Mouse (Mus musculus) liver, adult 2 months (tissue): ENCODE data around the gene Aplnr.

Experiments
- CTCF ChIP-seq: fragments of 200-500 bp; IDR thresholded peaks from 2 replicates; pipeline ENCODE4 v1.5.1; 2011; ENCODE audit warnings: low read depth, low read length, control low read depth
- POLR2A ChIP-seq: fragments of 200-500 bp; IDR thresholded peaks from 2 replicates; pipeline ENCODE4 v1.6.1; 2011; ENCODE audit warnings: low read length, control low read depth; ENCODE audit not compliant: insufficient read depth; ENCODE audit errors: extremely low read depth

GRCm38 (mm10) chr2:85163311-85164047, 27.5 kb downstream of the Aplnr start:
- TF ChIP-seq POLR2A, result no peak
- no peak for TF ChIP-seq CTCF
